26 mouse cellular contexts compared by ENCODE assay signal in the genomic region with DNA sequence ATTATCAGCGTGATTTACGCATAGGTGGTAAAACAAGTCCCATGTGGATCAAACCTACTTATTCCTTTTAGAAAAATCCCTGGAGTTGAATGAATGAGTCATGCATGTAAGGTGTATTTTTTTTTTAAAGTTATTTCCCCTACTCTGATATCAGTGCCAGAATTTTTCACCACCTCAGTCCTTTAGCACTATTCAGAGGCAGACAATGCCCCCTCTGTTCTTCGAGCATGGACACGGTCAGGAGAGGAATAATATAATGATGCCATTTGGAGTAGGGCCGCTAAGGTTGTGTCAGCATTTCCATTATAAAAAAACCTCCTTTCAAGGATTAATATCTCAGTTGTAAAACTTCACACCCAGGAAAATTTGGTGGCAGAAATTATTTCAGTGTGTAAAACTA.
DNase-seq lines count a peak whose midpoint lies in the region; ATAC-seq and TF ChIP-seq lines count a peak whose summit lies in the region.
"Had no signal": no experiment of that assay in that cellular context is flagged by ENCODE, and none has a peak within 500 bp of the region (broad histone marks: within the 10 kb centered on the region; RNA-seq: fewer than 3 reads in every experiment).

No protein-coding gene starts in this region.

- no peak overlapping the region for H3K9ac ChIP-seq in forebrain, embryonic 14.5 days (ENCODE audit: low read length)
- no peak overlapping the region for H3K9ac ChIP-seq in midbrain, embryonic 11.5 days (ENCODE audit: low read length)
- H3K9ac ChIP-seq in midbrain, embryonic 16.5 days (ENCODE audit: low read depth, low read length): no peak overlapping the region
- H3K9ac ChIP-seq in limb, embryonic 14.5 days (ENCODE audit: low read depth, low read length, severe bottlenecking): no peak overlapping the region
- H3K9ac ChIP-seq: embryonic facial prominence, embryonic 13.5 days; forebrain, embryonic 15.5 days; heart, embryonic 13.5 days; hindbrain, embryonic 14.5 days had no signal

- peak; percentile 30 for DNase-seq in forebrain, embryonic 14.5 days (ENCODE audit: low spot score)
- no peak for DNase-seq in forebrain, embryonic 10.5 days (ENCODE audit: extremely low spot score, low spot score)
- peak; percentile 72 for DNase-seq in midbrain, embryonic 11.5 days (ENCODE audit: low spot score, missing footprints)
- peak; percentile 36 for DNase-seq in limb, embryonic 14.5 days (ENCODE audit: low spot score)
- no peak for DNase-seq in gastrocnemius, postnatal 36 days
- DNase-seq: adrenal gland, postnatal 10 days; cerebellum, adult 11-12 months; cerebellum, adult 8-10 months; cerebellum, postnatal 10 days; cerebellum, postnatal 36 days; embryo, embryonic 11 days; gastrocnemius, postnatal 25 days; heart, adult 2 months; heart, postnatal 14 days; heart, postnatal 4 days had no signal

- no peaks in the 10 kb centered on the region for H3K36me3 ChIP-seq in forebrain, embryonic 14.5 days (ENCODE audit: control insufficient read depth, insufficient read depth, low read length)
- H3K36me3 ChIP-seq in forebrain, embryonic 10.5 days (replicated peaks): no peaks in the 10 kb centered on the region
- H3K36me3 ChIP-seq in midbrain, embryonic 11.5 days (ENCODE audit: control insufficient read depth, insufficient read depth, low read length): no peaks in the 10 kb centered on the region
- no peaks in the 10 kb centered on the region for H3K36me3 ChIP-seq in midbrain, embryonic 16.5 days (ENCODE audit: control insufficient read depth, insufficient read depth, low read length)
- H3K36me3 ChIP-seq in limb, embryonic 14.5 days (ENCODE audit: control insufficient read depth, insufficient read depth, low read length): no peaks in the 10 kb centered on the region
- H3K36me3 ChIP-seq: embryonic facial prominence, embryonic 10.5 days; embryonic facial prominence, embryonic 13.5 days; forebrain, embryonic 15.5 days; heart, embryonic 10.5 days; heart, embryonic 13.5 days had no signal

- no peak for ATAC-seq in forebrain, embryonic 14.5 days
- no peak for ATAC-seq in midbrain, embryonic 11.5 days (ENCODE audit: low FRiP score)
- no peak for ATAC-seq in midbrain, embryonic 16.5 days
- ATAC-seq in limb, embryonic 14.5 days (ENCODE audit: low FRiP score, low read depth): no peak; the same call in 1 of the 2 replicates
- ATAC-seq: forebrain, embryonic 15.5 days; hindbrain, postnatal 0 days; inflammation-experienced regulatory T-cells, adult 6 months; Patski had no signal

- intact Hi-C loops in gastrocnemius, postnatal 36 days (cut with DNase I): no loop called here

- no peak overlapping the region for H3K4me2 ChIP-seq in forebrain, embryonic 14.5 days (ENCODE audit: low read length)
- H3K4me2 ChIP-seq in midbrain, embryonic 11.5 days: no peak overlapping the region
- H3K4me2 ChIP-seq in midbrain, embryonic 16.5 days (ENCODE audit: low read length): no peak overlapping the region
- H3K4me2 ChIP-seq in limb, embryonic 14.5 days (replicated peaks; ENCODE audit: low read depth, low read length, severe bottlenecking): no peak overlapping the region
- H3K4me2 ChIP-seq: embryonic facial prominence, embryonic 13.5 days; forebrain, embryonic 15.5 days; heart, embryonic 13.5 days; hindbrain, embryonic 14.5 days had no signal

- H3K27ac ChIP-seq in forebrain, embryonic 14.5 days (ENCODE audit: low read depth, low read length): no peak overlapping the region
- no peak overlapping the region for H3K27ac ChIP-seq in forebrain, embryonic 10.5 days
- no peak overlapping the region for H3K27ac ChIP-seq in midbrain, embryonic 11.5 days (ENCODE audit: low read depth, low read length)
- H3K27ac ChIP-seq in midbrain, embryonic 16.5 days (ENCODE audit: low read length): no peak overlapping the region
- H3K27ac ChIP-seq in limb, embryonic 14.5 days (replicated peaks; ENCODE audit: low read depth, low read length): 0 out of 2 replicates have a peak overlapping the region, but pooled peaks have one; percentile 46
- H3K27ac ChIP-seq: embryonic facial prominence, embryonic 10.5 days; embryonic facial prominence, embryonic 13.5 days; forebrain, embryonic 15.5 days; heart, adult 2 months; heart, embryonic 10.5 days; heart, embryonic 13.5 days; hindbrain, embryonic 14.5 days; hindbrain, postnatal 0 days had no signal

- no peak for TF ChIP-seq POLR2A in limb, embryonic 14.5 days (IDR thresholded peaks at IDR 0.05; ENCODE audit: borderline replicate concordance, extremely low read depth, insufficient read depth, insufficient read length)

- no peaks in the 10 kb centered on the region for H3K4me1 ChIP-seq in forebrain, embryonic 14.5 days (ENCODE audit: control insufficient read depth, insufficient read depth, low read length)
- peaks cover 24% of the 10 kb centered on the region for H3K4me1 ChIP-seq in forebrain, embryonic 10.5 days
- no peaks in the 10 kb centered on the region for H3K4me1 ChIP-seq in midbrain, embryonic 11.5 days (ENCODE audit: control insufficient read depth, insufficient read depth, low read length)
- H3K4me1 ChIP-seq in midbrain, embryonic 16.5 days (ENCODE audit: control insufficient read depth, insufficient read depth, low read length): no peaks in the 10 kb centered on the region
- peaks cover 24% of the 10 kb centered on the region for H3K4me1 ChIP-seq in limb, embryonic 14.5 days (ENCODE audit: control insufficient read depth, insufficient read depth, low read length)
- H3K4me1 ChIP-seq: forebrain, embryonic 15.5 days; heart, embryonic 10.5 days; heart, embryonic 13.5 days had no signal

- WGBS in forebrain, embryonic 14.5 days: 23% methylated on average over 5 of the region's 5 CpGs
- WGBS in forebrain, embryonic 10.5 days: 71% methylated on average over 5 of the region's 5 CpGs
- 75% methylated on average over 5 of the region's 5 CpGs for whole genome bisulfite sequencing in midbrain, embryonic 11.5 days
- WGBS in midbrain, embryonic 16.5 days: 54% methylated on average over 5 of the region's 5 CpGs
- 58% methylated on average over 5 of the region's 5 CpGs for WGBS in limb, embryonic 14.5 days

- no peak overlapping the region for H3K4me3 ChIP-seq in forebrain, embryonic 14.5 days (ENCODE audit: low read depth, low read length)
- H3K4me3 ChIP-seq in forebrain, embryonic 10.5 days: no peak overlapping the region
- H3K4me3 ChIP-seq in midbrain, embryonic 11.5 days (ENCODE audit: low read depth, low read length): no peak overlapping the region
- H3K4me3 ChIP-seq in midbrain, embryonic 16.5 days (ENCODE audit: low read depth, low read length): no peak overlapping the region
- no peak overlapping the region for H3K4me3 ChIP-seq in limb, embryonic 14.5 days (replicated peaks; ENCODE audit: low read length)
- H3K4me3 ChIP-seq: embryonic facial prominence, embryonic 10.5 days; embryonic facial prominence, embryonic 13.5 days; erythroblast, embryonic 14.5 days; forebrain, embryonic 15.5 days; heart, adult 2 months; heart, embryonic 10.5 days; heart, embryonic 13.5 days had no signal

- no peaks in the 10 kb centered on the region for H3K27me3 ChIP-seq in forebrain, embryonic 14.5 days (replicated peaks; ENCODE audit: control insufficient read depth, insufficient read depth, low read length)
- no peaks in the 10 kb centered on the region for H3K27me3 ChIP-seq in forebrain, embryonic 10.5 days (ENCODE audit: poor library complexity, severe bottlenecking)
- H3K27me3 ChIP-seq in midbrain, embryonic 11.5 days (ENCODE audit: control insufficient read depth, insufficient read depth, low read length): no peaks in the 10 kb centered on the region
- H3K27me3 ChIP-seq in midbrain, embryonic 16.5 days (ENCODE audit: control insufficient read depth, insufficient read depth, low read depth, low read length): no peaks in the 10 kb centered on the region
- peaks cover 19% of the 10 kb centered on the region for H3K27me3 ChIP-seq in limb, embryonic 14.5 days (ENCODE audit: control insufficient read depth, insufficient read depth, low read length)
- H3K27me3 ChIP-seq: forebrain, embryonic 15.5 days; heart, embryonic 13.5 days; Patski had no signal

- H3K9me3 ChIP-seq in forebrain, embryonic 14.5 days (replicated peaks; ENCODE audit: control insufficient read depth, low read length): no peaks in the 10 kb centered on the region
- H3K9me3 ChIP-seq in forebrain, embryonic 10.5 days: no peaks in the 10 kb centered on the region
- H3K9me3 ChIP-seq in midbrain, embryonic 11.5 days (ENCODE audit: control insufficient read depth, low read length): no peaks in the 10 kb centered on the region
- no peaks in the 10 kb centered on the region for H3K9me3 ChIP-seq in midbrain, embryonic 16.5 days (replicated peaks; ENCODE audit: control insufficient read depth, low read length, poor library complexity, severe bottlenecking)
- no peaks in the 10 kb centered on the region for H3K9me3 ChIP-seq in limb, embryonic 14.5 days (ENCODE audit: control insufficient read depth, low read length)
- H3K9me3 ChIP-seq: embryonic facial prominence, embryonic 10.5 days; embryonic facial prominence, embryonic 13.5 days; forebrain, embryonic 15.5 days; heart, embryonic 10.5 days; heart, embryonic 13.5 days had no signal

Comparison
In these comparisons a context has a peak if more than half of its experiments do, and no peak if none do; other contexts are left out.
1. DNase-seq: peak in forebrain, embryonic 14.5 days (single experiment), midbrain, embryonic 11.5 days (single experiment) and limb, embryonic 14.5 days (single experiment); none in forebrain, embryonic 10.5 days (single experiment) and gastrocnemius, postnatal 36 days (0 of 2).